Mouse (Mus musculus): Measurements from ENCODE around the gene Tfap4.
"Not testable (repeated sequence)": the region's sequence is repeated elsewhere in the genome, so short reads cannot be mapped to it uniquely, and the experiment has no call there.

Gene Tfap4

GRCm38 (mm10) chr16:4592909-4593875, 33.5 kb upstream of the Tfap4 start:
- peak; percentile 82 for DNase-seq (ENCODE audit: low read depth, low spot score)

GRCm38 (mm10) chr16:4590236-4590635, 30.6 kb upstream of the Tfap4 start:
- peak; percentile 62 for DNase-seq (ENCODE audit: low read depth, low spot score)

GRCm38 (mm10) chr16:4587516-4588210, 28.0 kb upstream of the Tfap4 start:
- peak; percentile 74 for DNase-seq (ENCODE audit: low read depth, low spot score)

GRCm38 (mm10) chr16:4586531-4587123, 27.0 kb upstream of the Tfap4 start:
- DNase-seq (ENCODE audit: low read depth, low spot score), result peak; percentile 99

- DNase-seq (ENCODE audit: low read depth, low spot score), result no peak
Measured at GRCm38 (mm10) chr16:4585642-4586530, 26.2 kb upstream of the Tfap4 start.

- no peak for DNase-seq (ENCODE audit: low read depth, low spot score)
Measured at GRCm38 (mm10) chr16:4584438-4584837, 24.8 kb upstream of the Tfap4 start.

GRCm38 (mm10) chr16:4583807-4584206, 24.2 kb upstream of the Tfap4 start:
- DNase-seq (ENCODE audit: low read depth, low spot score), result no peak

GRCm38 (mm10) chr16:4581179-4581578, 21.5 kb upstream of the Tfap4 start:
- not testable (repeated sequence) for DNase-seq (ENCODE audit: low read depth, low spot score)

GRCm38 (mm10) chr16:4578630-4579029, 19.0 kb upstream of the Tfap4 start:
- no peak for DNase-seq (ENCODE audit: low read depth, low spot score)

- DNase-seq (ENCODE audit: low read depth, low spot score), result no peak
Measured at GRCm38 (mm10) chr16:4576873-4577272, 17.2 kb upstream of the Tfap4 start.

- DNase-seq (ENCODE audit: low read depth, low spot score), result no peak
Measured at GRCm38 (mm10) chr16:4576038-4576437, 16.4 kb upstream of the Tfap4 start.

- no peak for DNase-seq (ENCODE audit: low read depth, low spot score)
Measured at GRCm38 (mm10) chr16:4570737-4571136, 11.1 kb upstream of the Tfap4 start.

GRCm38 (mm10) chr16:4567912-4568311, 8.3 kb upstream of the Tfap4 start:
- peak; percentile 95 for DNase-seq (ENCODE audit: low read depth, low spot score)

- DNase-seq (ENCODE audit: low read depth, low spot score), result peak; percentile 53
Measured at GRCm38 (mm10) chr16:4560145-4560952, 695 bp upstream of the Tfap4 start.

GRCm38 (mm10) chr16:4558980-4559631, 548 bp downstream of the Tfap4 start:
- DNase-seq (ENCODE audit: low read depth, low spot score), result peak; percentile 70

GRCm38 (mm10) chr16:4558384-4558979, 1.2 kb downstream of the Tfap4 start:
- DNase-seq (ENCODE audit: low read depth, low spot score), result peak; percentile 96

GRCm38 (mm10) chr16:4557949-4558348, 1.7 kb downstream of the Tfap4 start:
- DNase-seq (ENCODE audit: low read depth, low spot score), result peak; percentile 71

GRCm38 (mm10) chr16:4557085-4557484, 2.6 kb downstream of the Tfap4 start:
- no peak for DNase-seq (ENCODE audit: low read depth, low spot score)

GRCm38 (mm10) chr16:4555555-4555954, 4.1 kb downstream of the Tfap4 start:
- DNase-seq (ENCODE audit: low read depth, low spot score), result no peak
